In genomic region chr1:137461189-137461588, GRCm38 (mm10) we compare ENCODE assay signal across 27 mouse cellular contexts.
"Had no signal": no experiment of that assay in that cellular context is flagged by ENCODE, and none has a peak within 500 bp of the region (broad histone marks: within the 10 kb centered on the region; RNA-seq: fewer than 3 reads in every experiment).

No protein-coding gene starts in this region.

- H3K9ac ChIP-seq: embryonic facial prominence, embryonic 12.5 days; embryonic facial prominence, embryonic 13.5 days; embryonic facial prominence, embryonic 15.5 days; forebrain, embryonic 12.5 days; forebrain, embryonic 13.5 days; forebrain, embryonic 15.5 days; forebrain, postnatal 0 days had no signal

- H3K9me3 ChIP-seq: embryonic facial prominence, embryonic 10.5 days; embryonic facial prominence, embryonic 12.5 days; embryonic facial prominence, embryonic 13.5 days; embryonic facial prominence, embryonic 15.5 days; forebrain, embryonic 10.5 days; forebrain, embryonic 12.5 days; forebrain, embryonic 13.5 days; forebrain, embryonic 15.5 days had no signal

- H3K4me2 ChIP-seq: embryonic facial prominence, embryonic 12.5 days; embryonic facial prominence, embryonic 13.5 days; embryonic facial prominence, embryonic 15.5 days; forebrain, embryonic 12.5 days; forebrain, embryonic 13.5 days; forebrain, embryonic 15.5 days had no signal

- H3K27me3 ChIP-seq: embryonic facial prominence, embryonic 12.5 days; embryonic facial prominence, embryonic 13.5 days; embryonic facial prominence, embryonic 15.5 days; forebrain, embryonic 12.5 days; forebrain, embryonic 13.5 days; forebrain, embryonic 15.5 days had no signal

- ATAC-seq: forebrain, embryonic 13.5 days; forebrain, embryonic 14.5 days; forebrain, embryonic 15.5 days; forebrain, embryonic 16.5 days; forebrain, postnatal 0 days had no signal

- H3K27ac ChIP-seq: embryonic facial prominence, embryonic 10.5 days; embryonic facial prominence, embryonic 12.5 days; embryonic facial prominence, embryonic 13.5 days; embryonic facial prominence, embryonic 15.5 days; forebrain, embryonic 10.5 days; forebrain, embryonic 12.5 days; forebrain, embryonic 13.5 days; forebrain, embryonic 15.5 days; heart, adult 2 months had no signal

- H3K36me3 ChIP-seq: embryonic facial prominence, embryonic 10.5 days; embryonic facial prominence, embryonic 12.5 days; embryonic facial prominence, embryonic 13.5 days; embryonic facial prominence, embryonic 15.5 days; forebrain, embryonic 10.5 days; forebrain, embryonic 12.5 days; forebrain, embryonic 15.5 days had no signal

- DNase-seq: cerebellum, adult 2 months; cerebellum, adult 8-10 months; cerebellum, adult 9-10 months; cerebellum, adult 9-11 months; cerebellum, postnatal 10 days; cerebellum, postnatal 14 days; cerebellum, postnatal 25 days; cerebellum, postnatal 36 days; embryo, embryonic 11 days; forebrain, postnatal 0 days; gastrocnemius, postnatal 10 days; gastrocnemius, postnatal 25 days; gastrocnemius, postnatal 36 days; heart, adult 11 months; heart, adult 18-20 months; heart, adult 2 months had no signal

- H3K4me3 ChIP-seq: embryonic facial prominence, embryonic 10.5 days; embryonic facial prominence, embryonic 12.5 days; embryonic facial prominence, embryonic 13.5 days; embryonic facial prominence, embryonic 15.5 days; erythroblast, embryonic 14.5 days; forebrain, embryonic 10.5 days; forebrain, embryonic 12.5 days; forebrain, embryonic 13.5 days; forebrain, embryonic 15.5 days; heart, adult 2 months had no signal

- H3K4me1 ChIP-seq: embryonic facial prominence, embryonic 10.5 days; embryonic facial prominence, embryonic 12.5 days; embryonic facial prominence, embryonic 13.5 days; embryonic facial prominence, embryonic 15.5 days; forebrain, embryonic 10.5 days; forebrain, embryonic 12.5 days; forebrain, embryonic 13.5 days; forebrain, embryonic 15.5 days had no signal
